Mouse (Mus musculus): ENCODE measurements around the gene Ppp1r1a. TPM values are rescaled to one million over a fixed set of nuclear protein-coding genes. Genes with fewer than 3 reads are reported as not detected.

The Ppp1r1a gene
- polyA plus RNA-seq, 1 experiment, result 6.9 TPM

GRCm38 (mm10) chr15:103537011-103537821, 587 bp downstream of the Ppp1r1a start:
- DNase-seq, result no peak
- WGBS, result 4% methylated on average over 37 of the region's 37 CpGs
- TF ChIP-seq POLR2A (IDR thresholded peaks at IDR 0.05; ENCODE audit: borderline replicate concordance, extremely low read depth, low read depth, low read length), result no peak
- no peak for TF ChIP-seq CTCF (IDR thresholded peaks at IDR 0.05; ENCODE audit: insufficient read depth, low read length)
- Histone ChIP-seq H3K4me3 (replicated peaks; ENCODE audit: extremely low read depth, low read depth, low read length) (peak overlapping the region; percentile 44), H3K4me1 (ENCODE audit: control insufficient read depth, insufficient read depth, low read length) (no peaks in the 10 kb centered on the region)

GRCm38 (mm10) chr15:103536456-103536855, 1.3 kb downstream of the Ppp1r1a start:
- Histone ChIP-seq H3K4me1 (ENCODE audit: control insufficient read depth, insufficient read depth, low read length) (no peaks in the 10 kb centered on the region), H3K4me3 (replicated peaks; ENCODE audit: extremely low read depth, low read depth, low read length) (no peak overlapping the region)
- 42% methylated on average over 2 of the region's 2 CpGs for WGBS
- TF ChIP-seq POLR2A (IDR thresholded peaks at IDR 0.05; ENCODE audit: borderline replicate concordance, extremely low read depth, low read depth, low read length), result no peak
- no peak for TF ChIP-seq CTCF (IDR thresholded peaks at IDR 0.05; ENCODE audit: insufficient read depth, low read length)
- no peak for DNase-seq

GRCm38 (mm10) chr15:103535786-103536185, 2.0 kb downstream of the Ppp1r1a start:
- WGBS, result 54% methylated on average over 1 of the region's 1 CpGs
- no peak for DNase-seq
- no peaks in the 10 kb centered on the region for H3K4me1 ChIP-seq (ENCODE audit: control insufficient read depth, insufficient read depth, low read length)
- H3K4me3 ChIP-seq (replicated peaks; ENCODE audit: extremely low read depth, low read depth, low read length), result no peak overlapping the region
- TF ChIP-seq POLR2A (IDR thresholded peaks at IDR 0.05; ENCODE audit: borderline replicate concordance, extremely low read depth, low read depth, low read length) (no peak), CTCF (IDR thresholded peaks at IDR 0.05; ENCODE audit: insufficient read depth, low read length) (no peak)

- H3K4me1 ChIP-seq (ENCODE audit: control insufficient read depth, insufficient read depth, low read length), result no peaks in the 10 kb centered on the region
- WGBS, result 79% methylated on average over 2 of the region's 2 CpGs
- H3K4me3 ChIP-seq (replicated peaks; ENCODE audit: extremely low read depth, low read depth, low read length), result no peak overlapping the region
- TF ChIP-seq POLR2A (IDR thresholded peaks at IDR 0.05; ENCODE audit: borderline replicate concordance, extremely low read depth, low read depth, low read length), result no peak
- no peak for TF ChIP-seq CTCF (IDR thresholded peaks at IDR 0.05; ENCODE audit: insufficient read depth, low read length)
- DNase-seq, result no peak
Measured at GRCm38 (mm10) chr15:103535030-103535429, 2.8 kb downstream of the Ppp1r1a start.

GRCm38 (mm10) chr15:103534054-103534620, 3.7 kb downstream of the Ppp1r1a start:
- TF ChIP-seq CTCF (IDR thresholded peaks at IDR 0.05; ENCODE audit: insufficient read depth, low read length), result no peak
- TF ChIP-seq POLR2A (IDR thresholded peaks at IDR 0.05; ENCODE audit: borderline replicate concordance, extremely low read depth, low read depth, low read length), result no peak
- Histone ChIP-seq H3K4me1 (ENCODE audit: control insufficient read depth, insufficient read depth, low read length) (no peaks in the 10 kb centered on the region), H3K4me3 (replicated peaks; ENCODE audit: extremely low read depth, low read depth, low read length) (no peak overlapping the region)
- DNase-seq, result no peak
- WGBS, result 82% methylated on average over 7 of the region's 7 CpGs

- peak; percentile 36 for DNase-seq
- 5% methylated on average over 5 of the region's 5 CpGs for WGBS
- Histone ChIP-seq H3K4me3 (replicated peaks; ENCODE audit: extremely low read depth, low read depth, low read length) (no peak overlapping the region), H3K4me1 (ENCODE audit: control insufficient read depth, insufficient read depth, low read length) (no peaks in the 10 kb centered on the region)
- TF ChIP-seq POLR2A (IDR thresholded peaks at IDR 0.05; ENCODE audit: borderline replicate concordance, extremely low read depth, low read depth, low read length) (no peak), CTCF (IDR thresholded peaks at IDR 0.05; ENCODE audit: insufficient read depth, low read length) (peak; percentile 95)
Measured at GRCm38 (mm10) chr15:103530372-103530771, 7.4 kb downstream of the Ppp1r1a start.

- 69% methylated on average over 3 of the region's 3 CpGs for WGBS
- DNase-seq, result no peak
- no peak for TF ChIP-seq CTCF (IDR thresholded peaks at IDR 0.05; ENCODE audit: insufficient read depth, low read length)
- no peak for TF ChIP-seq POLR2A (IDR thresholded peaks at IDR 0.05; ENCODE audit: borderline replicate concordance, extremely low read depth, low read depth, low read length)
- Histone ChIP-seq H3K4me3 (replicated peaks; ENCODE audit: extremely low read depth, low read depth, low read length) (no peak overlapping the region), H3K4me1 (ENCODE audit: control insufficient read depth, insufficient read depth, low read length) (no peaks in the 10 kb centered on the region)
Measured at GRCm38 (mm10) chr15:103523156-103523555, 14.6 kb downstream of the Ppp1r1a start.

- TF ChIP-seq POLR2A (IDR thresholded peaks at IDR 0.05; ENCODE audit: borderline replicate concordance, extremely low read depth, low read depth, low read length) (no peak), CTCF (IDR thresholded peaks at IDR 0.05; ENCODE audit: insufficient read depth, low read length) (no peak)
- no peak overlapping the region for H3K4me3 ChIP-seq (replicated peaks; ENCODE audit: extremely low read depth, low read depth, low read length)
- 53% methylated on average over 3 of the region's 3 CpGs for WGBS
- DNase-seq, result no peak
- H3K4me1 ChIP-seq (ENCODE audit: control insufficient read depth, insufficient read depth, low read length), result no peaks in the 10 kb centered on the region
Measured at GRCm38 (mm10) chr15:103522458-103523099, 15.2 kb downstream of the Ppp1r1a start.

- 41% methylated on average over 4 of the region's 4 CpGs for WGBS
- TF ChIP-seq POLR2A (IDR thresholded peaks at IDR 0.05; ENCODE audit: borderline replicate concordance, extremely low read depth, low read depth, low read length) (no peak), CTCF (IDR thresholded peaks at IDR 0.05; ENCODE audit: insufficient read depth, low read length) (no peak)
- no peaks in the 10 kb centered on the region for H3K4me1 ChIP-seq (ENCODE audit: control insufficient read depth, insufficient read depth, low read length)
- H3K4me3 ChIP-seq (replicated peaks; ENCODE audit: extremely low read depth, low read depth, low read length), result no peak overlapping the region
- no peak for DNase-seq
Measured at GRCm38 (mm10) chr15:103519386-103520378, 18.1 kb downstream of the Ppp1r1a start.
